Mouse (Mus musculus) adrenal gland, adult 8-10 months (tissue): ENCODE results near the gene Rplp2. TPM values are rescaled to one million over a fixed set of nuclear protein-coding genes. Genes with fewer than 3 reads are reported as not detected.
A peak's percentile ranks its signal among the peaks of the same experiment; 100 is the strongest.
"Not testable (repeated sequence)": the region's sequence is repeated elsewhere in the genome, so short reads cannot be mapped to it uniquely, and the experiment has no call there.

Experiments used
- DNase-seq: peaks from one replicate; pipeline ENCODE4 v3.0.0; 2022
- total RNA-seq, 4 experiments: library from RNA; stranded (reverse); gene quantifications; 2 replicates each; pipeline ENCODE4 v1.2.4; 2022

Gene Rplp2
- total RNA-seq, result 1,000 to 10,000 TPM in 3 of 4 experiments, 100 to 1,000 TPM in 1; 998 to 1,129 (median 1,024) TPM

DNA sequence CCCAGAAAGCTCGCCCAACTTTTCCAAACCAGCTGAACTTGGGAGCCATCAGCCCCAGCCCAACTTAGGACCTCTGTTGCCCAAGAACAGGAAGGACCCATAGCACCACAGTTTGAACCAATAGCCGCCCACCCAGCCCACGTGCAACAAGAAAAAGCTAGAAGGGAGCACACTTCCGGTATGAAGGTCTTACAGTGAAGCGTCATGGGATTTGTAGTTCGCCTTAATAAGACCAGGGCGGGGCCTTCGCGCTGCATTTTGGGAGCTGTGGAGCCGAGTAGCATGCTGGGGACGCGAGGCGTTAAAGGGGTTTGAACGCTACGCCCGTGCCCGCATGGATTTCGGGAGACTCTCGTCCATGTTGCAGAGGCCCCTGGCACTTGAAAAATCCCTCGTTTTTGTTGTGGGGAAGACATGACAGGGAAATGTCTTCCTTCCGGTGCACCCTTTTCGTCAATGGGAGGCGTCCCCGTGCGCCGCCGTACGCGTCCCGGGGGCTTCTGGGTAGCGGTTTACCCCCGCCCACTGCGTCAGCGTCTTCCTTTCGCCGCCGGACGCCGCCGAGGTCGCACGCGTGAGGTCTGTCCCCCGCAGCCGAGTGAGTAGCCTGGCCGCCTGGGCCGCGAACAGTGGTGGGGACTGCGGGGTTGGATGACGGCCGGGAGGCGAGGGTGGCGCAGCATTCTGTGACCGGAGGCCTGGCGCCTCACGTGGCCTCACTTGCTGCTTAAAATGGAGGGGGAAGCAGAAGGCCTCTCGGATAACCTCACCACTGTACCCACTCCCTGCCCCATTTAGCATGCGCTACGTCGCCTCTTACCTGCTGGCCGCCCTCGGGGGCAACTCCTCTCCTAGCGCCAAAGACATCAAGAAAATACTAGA, at the start of gene Rplp2:
TSS of gene Rplp2 (plus strand) at position 261 of the 882 bp plus-strand sequence.
- DNase-seq, result peak; percentile 93

DNA sequence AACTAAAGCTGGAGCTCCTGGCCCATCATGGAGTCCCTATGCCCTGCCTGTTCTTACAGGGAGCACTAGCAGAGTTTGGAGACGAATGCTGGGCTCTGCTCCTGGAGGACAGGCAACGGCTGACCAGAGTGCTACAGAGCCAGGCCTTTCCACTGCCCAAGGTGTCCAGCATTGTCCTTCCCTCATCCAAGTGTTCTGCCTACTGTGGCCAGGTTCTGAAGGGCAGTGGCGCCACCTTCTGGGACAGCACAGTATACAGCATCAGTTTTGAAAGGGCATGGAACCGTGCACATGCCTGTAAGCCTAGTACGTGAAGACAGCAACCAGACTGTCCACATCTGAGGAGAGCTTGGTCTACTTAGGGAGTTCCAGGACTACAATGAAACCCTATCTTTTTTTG, 43.9 kb upstream of the Rplp2 start:
- peak; percentile 65 for DNase-seq

DNA sequence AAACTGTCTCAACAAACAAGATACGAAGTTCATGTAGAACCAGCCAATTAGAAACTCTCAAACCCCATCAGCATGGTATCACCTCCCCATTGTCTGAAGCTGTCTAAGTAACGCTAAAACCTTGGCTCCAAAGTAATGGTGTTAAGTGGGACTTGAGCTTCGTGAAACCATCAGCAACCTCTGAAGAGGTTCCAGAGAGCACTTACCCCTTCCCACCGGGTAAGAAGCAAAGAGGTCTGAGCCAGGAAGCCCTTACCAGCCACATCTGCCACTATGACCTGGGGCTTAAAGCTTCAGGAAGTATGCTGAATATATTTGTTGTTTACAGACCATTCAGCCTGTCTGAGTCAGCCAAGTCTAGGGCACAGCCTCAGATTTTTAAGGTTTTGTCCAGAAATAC, 41.7 kb upstream of the Rplp2 start:
- DNase-seq, result no peak

DNA sequence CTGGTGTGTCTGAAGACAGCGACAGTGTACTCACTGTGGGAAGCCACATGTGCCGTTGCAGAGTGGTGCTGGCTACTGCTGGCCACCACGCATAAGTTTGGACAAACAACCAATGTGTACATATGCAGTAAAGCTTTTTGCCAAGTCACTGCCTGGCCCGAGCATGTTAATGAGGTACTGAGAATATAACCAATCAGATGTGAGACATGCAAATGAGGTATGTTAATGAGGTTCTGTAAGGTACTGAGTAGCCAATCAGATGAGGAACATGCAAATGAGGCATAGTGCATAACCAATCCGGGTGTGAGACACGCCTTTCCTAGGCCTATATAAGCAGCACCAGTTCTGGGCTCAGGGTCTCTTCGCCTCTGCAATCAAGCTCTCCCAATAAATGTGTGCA, 39.5 kb upstream of the Rplp2 start:
- not testable (repeated sequence) for DNase-seq

DNA sequence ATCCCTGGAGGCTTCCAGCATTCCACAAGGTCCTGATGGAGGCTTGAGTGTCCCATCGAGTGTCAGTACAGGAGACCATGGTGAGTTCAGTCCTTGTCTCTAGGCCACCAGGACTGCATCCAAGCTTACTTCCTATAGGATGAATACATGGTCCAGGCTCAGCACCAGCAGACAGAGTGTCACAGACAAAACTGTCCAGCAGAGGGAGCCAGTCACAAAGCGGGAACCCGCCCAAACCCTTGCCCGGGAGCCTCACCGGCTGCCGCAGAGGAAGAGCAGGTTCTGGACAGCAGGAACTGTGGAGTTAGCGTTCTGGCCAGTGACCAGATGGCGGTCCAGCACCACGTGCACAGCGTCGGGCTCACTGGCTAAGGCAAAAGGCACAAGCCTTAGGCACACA, 38.3 kb upstream of the Rplp2 start:
- peak; percentile 76 for DNase-seq

DNA sequence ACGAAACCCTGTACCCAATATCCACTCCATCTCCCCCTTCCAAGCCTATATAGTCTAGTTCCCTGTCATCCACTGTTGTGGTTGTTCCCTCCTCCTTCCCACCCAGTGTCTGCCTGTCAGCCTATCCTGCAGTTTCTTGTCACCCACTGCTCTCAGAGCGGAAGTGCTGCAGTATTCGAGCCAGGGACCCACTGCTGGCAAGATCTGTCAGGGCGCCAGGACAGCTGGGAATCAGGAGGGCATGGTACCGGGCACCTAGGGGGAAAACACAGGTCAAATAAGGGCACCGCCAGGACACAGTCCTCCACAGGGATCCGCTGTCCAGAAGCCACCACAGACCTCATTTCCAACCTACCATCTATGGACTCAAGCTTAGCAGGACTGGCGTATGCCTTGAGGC, 36.5 kb upstream of the Rplp2 start:
- no peak for DNase-seq

DNA sequence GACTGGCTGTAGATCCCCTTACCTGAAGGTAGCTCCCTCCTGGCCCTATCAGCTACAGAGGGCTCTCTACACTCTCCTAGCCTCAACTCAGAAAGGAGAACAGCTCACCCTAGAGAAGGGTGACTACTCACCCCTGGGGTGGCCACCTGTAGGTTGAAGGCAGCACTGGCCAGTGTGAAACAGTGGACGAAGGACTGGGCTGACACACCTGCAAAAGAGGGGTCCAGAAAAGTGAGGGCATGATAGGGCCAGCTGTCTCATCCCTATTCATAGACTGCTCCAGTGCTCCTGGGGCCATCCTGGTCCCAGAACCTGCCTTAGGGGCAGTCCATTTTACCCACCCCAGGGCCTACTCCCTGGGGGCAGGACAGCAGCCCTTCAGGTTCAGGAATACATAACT, 35.5 kb upstream of the Rplp2 start:
- DNase-seq, result no peak

DNA sequence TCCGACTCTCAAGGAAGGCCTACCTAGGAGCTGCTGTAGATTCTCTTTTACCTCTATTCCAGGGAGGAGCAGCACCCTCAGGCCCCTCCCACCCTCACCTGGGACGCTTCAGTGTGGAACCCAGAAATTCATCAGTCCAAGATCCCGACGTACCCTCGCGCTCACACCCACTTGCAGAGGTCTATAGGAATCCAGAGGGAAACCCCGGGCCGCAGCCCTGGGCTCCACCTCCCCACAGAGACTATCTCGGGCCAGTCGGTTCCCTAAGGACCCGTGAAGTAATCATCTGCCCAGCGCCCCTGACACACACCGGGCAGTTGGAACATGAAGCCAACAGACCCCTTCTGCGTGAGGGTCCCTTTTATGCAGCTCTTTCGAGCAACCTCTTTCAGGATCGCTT, 33.8 kb upstream of the Rplp2 start:
- DNase-seq, result no peak

DNA sequence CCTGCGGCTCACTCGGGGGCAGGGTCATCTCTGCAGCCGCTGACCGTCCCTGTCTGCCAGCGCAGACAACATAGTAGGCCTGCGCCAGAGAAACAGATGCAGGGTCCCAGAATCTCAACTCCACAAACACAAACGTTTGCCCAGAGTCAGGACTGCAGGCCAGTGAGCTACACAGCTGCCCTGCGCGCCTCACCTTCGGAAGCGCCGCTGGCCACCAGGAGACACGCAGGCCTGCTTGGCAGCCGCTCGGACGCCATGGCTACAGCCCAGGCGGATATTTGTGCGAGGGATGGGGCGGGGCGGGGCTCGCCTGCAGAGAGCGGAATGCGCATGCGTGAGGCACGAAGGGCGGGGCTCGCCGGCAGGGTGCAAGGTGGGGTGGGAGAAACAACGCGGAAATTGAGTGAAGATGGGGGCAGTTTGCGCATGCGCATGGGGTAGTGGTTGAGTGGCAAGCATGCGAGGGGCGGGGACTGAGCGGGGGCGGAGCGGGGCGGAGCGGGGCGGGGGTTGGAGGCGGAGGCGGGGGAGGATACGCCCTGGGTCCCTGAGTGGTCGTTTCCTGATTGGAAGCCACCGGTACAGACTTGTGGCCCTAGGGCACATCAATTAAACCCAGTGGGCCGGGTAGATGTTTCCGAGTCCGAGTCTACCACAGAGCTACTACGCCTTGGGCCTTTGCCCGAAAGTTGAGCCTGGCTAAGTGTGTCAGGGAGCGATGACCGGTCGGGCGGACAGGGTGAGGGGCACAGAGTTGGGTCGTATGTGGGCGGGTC, 33.2 kb upstream of the Rplp2 start, which contains the start of gene Gatd1:
TSS of gene Gatd1 (minus strand) at position 328 of the 776 bp plus-strand sequence.
- DNase-seq, result peak; percentile 98

DNA sequence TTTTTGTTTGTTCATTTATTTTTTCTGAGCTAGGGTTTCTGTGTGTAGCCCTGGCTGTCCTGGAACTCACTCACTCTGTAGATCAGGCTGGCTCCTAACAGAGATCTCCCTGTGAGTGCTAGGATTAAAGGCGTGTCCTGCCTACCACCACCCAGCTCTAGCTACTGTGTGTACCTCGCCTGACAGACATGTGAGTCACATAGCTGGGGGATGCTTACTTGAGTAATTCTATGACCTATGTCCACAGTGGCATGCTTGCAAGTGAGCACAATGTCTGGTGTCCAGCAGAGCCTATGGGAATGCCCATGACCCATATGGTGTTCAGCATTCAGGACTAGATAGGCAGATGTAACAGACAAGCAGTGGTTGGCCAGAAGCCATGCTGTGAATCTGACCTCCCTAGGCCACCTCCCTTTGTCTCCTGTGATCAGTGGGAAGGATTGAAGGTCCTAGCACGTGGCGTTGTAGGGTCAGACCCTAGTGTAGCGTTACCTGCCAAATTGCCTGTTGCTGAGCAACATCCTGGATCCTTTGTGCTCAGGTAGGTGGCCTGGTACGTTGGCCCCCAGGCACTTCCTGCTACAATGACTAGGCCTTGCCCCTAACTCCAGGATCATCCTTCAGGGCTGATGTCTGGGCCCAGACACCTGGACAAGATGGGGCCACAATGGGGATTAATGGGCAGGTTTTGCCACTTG, 30.9 kb upstream of the Rplp2 start:
- DNase-seq, result no peak

DNA sequence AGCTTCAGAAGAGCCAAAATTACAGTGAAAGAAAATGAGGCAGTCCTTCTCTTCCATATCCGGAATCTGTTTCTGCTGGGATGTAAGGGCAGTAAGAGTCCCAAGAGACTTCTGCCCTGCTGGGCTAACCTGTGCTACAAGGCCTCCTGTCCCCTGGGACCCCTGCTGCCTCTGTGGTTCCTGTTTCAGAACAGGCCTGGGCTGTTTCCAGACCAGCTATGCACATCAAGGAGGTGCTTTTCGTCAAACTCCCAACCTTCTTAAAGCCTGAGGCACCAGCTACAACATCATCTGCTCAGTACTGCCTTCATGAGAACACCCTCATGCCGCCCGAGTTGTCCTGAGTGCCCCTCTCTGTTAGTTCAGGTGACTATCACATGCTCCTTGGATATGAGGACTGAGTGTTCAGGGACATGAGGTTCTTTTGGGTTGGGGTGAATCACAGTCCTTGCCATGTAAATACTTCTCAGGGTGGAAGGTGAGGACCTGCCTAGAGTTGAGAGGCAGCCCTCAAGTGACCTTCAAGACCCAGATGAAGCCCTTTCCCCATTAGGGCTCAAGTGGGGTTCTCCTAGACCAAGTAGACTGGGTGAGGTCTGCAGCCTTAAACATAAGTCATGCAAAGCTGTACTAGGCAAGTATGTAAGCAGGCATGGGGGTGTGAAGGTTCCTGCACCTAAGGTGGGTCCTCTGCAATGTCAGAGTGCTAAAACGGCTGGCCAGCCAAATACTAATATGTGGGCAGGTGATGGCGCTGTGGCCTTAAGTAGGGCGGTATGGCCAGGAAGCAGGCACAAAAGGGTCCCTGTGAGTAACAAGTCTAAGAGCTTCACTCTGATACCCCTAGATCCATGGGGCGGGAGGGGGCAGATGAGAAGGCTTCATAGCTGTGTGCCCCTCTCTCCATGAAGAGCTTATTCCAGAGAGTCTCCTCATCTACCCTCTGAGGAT, 29.2 kb upstream of the Rplp2 start:
- no peak for DNase-seq

DNA sequence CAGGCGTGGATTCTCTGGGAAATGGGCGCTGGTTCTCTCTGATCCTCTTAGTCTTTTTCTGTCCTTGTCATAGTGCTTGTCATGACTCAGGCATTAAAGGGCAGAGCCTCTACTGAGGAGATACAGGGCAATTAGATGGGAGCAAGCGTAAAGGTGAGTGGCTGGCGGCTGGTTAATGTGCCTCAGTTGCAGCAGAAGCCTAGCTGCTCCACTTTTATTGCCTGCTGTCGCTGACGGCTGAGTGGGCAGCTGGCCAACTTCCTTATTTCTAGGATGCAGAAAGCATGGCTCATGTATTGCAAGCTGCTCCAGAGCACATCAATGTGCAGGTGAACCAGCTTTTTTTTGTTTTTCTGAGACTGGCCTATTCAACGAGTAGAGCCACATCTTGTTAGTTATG, 28.2 kb upstream of the Rplp2 start:
- no peak for DNase-seq

DNA sequence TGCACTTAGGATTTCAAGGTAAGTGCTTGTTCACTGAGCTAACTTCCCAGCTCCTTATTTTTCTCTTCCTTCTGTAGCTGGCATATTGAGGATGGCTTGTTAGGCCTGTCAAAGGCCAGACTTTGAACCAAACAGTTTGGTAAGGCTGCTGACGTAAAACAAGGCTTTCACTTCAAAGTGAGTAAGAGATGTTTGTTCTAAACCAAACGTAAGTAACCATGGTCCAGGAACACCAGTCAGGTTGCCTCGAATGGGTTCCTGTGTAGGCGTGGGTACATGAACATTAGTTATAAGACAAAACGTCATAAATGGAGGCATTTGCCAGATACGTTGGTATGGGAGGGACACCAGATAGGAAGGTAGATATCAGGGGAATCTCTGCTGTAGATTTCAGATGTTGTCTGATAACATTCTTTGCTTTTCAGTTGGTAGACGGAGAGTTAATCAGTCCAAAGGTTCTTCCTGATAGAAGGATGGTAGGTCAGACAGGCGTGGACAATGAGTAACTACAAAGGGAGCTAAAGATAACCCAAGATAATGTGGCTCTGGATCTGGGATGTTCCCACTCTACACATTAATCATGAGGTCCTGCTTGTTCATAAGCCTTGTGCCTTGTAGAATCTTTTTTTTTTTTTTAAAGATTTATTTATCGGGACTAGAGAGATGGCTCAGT, 27.0 kb upstream of the Rplp2 start:
- no peak for DNase-seq

DNA sequence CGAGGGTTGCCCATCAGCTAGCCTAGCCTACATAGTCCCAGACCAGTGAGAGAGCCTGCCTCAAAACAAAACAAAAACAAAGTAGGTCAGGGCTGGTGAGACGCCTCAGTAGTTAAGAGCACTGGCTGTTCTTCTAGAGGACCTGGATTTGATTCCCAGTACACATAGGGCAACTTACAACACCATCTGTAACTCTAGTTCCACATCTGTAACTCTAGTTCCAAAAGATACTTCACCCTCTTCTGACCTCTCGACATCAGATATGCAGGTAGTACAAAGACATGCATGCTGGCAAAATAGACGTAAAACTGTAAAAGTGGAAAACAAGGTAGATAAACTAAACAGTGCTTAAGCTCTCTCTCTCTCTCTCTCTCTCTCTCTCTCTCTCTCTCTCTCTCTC, 23.4 kb upstream of the Rplp2 start:
- DNase-seq, result no peak

DNA sequence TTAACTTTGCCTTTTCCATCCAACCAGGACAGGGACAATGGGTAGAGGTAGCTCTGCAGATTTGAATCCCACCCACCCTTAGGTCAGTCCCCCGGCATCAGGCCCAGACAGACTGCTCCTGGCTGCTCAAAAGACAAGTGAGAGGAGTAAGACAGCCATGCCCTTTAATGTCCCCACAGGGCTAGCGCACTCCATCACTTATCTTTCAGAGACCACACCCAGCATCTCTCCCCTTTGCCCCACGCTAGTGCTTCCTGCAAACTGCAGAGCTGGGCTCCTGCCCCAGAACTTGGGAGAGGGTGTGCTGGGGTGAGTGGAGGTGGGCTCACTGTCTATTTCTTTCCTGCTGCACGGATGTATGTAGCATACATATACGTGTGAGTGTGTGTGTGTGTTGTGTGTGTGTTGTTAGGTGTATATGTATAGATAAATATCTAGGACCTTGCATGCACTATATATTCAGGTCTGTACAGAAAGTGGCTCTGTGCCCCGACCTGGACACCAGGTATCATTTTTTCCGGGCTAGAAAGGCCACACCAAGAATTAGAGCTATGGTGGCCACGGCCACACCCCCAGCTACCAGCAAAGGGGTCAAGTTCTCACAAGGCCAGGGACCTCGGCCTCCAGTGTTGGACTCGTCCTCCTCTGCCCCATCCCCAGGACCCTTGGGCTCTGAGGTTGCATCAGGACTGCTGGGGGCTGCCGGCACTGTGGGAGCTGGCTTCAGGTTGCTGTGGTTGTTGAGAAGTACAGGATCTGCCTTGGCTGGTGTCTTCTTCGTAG, 20.0 kb upstream of the Rplp2 start:
- no peak for DNase-seq

DNA sequence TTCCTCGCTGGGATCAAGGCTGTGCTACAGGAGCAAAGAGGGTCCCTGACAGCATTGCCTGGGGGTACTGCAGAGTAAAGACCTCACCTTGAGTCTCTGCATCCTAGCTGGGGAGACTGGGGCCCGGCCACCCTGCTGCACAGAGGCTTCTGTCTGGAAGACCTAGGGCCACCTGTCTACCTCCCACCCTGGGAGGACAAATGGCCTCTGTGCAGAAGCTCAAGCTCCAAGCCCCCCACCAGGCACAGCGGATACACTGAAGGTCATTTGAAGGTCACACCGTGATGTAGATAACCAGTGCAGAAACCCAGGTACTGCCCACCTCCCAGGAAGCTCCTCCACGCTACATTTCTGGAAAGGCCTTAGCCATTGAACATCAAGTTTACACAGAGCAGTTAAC, 18.5 kb upstream of the Rplp2 start:
- no peak for DNase-seq

DNA sequence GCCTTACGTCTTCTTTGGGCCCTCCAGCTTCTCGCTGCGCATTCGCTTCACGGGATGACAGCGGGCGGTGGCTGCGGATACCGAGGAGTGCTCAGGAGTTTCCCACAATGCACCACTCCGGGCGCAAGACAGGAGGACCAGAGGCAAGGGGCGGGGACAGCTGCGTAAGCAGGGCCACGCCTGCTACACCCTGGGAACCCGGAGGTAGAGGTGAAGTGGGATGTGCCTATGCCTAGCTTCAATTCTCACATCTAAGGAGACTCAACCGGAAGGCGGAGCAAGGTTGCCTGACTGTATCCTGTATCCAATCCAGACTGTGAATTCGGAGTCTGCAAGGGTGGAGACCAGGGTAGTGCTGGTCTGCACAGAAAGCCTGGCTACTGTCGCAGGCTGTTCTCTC, 17.9 kb upstream of the Rplp2 start, which contains the start of gene Cend1:
TSS of gene Cend1 (minus strand) at position 182 of the 400 bp plus-strand sequence.
- no peak for DNase-seq

DNA sequence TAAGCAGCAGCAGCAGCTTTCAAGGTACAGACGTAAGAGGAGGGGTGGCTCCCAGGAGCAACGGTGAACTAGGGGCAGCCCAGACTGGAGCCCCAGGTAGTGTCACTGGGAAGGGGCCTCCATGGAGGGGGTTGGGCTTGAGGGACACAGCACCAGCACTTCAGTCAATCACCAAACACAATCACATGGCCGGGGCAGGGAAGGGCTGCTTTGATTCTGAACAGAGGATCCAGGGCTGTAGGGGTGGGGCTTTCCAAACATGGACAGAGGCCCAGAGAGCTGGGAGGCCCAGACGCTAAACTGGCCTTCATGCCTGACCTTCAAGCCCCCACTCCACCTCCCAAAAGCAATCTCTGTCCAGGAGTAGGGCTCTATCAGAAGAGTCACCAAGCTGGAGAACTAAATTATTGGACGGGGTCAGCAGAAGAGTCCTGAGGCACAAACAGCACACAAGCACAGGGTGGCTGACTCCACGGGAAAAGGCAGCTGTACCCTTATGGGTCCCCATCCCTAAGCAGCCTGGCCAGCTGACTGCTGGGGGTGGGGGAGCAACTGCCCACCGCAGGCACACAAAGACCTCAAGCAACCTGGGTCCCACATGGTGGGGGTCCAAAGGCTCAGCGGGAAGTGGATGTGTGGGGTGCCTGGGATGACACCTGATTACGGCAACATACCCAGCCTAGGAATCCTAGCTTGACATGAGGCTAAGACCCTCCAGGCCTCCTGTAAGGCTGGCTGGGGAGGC, 17.2 kb upstream of the Rplp2 start:
- no peak for DNase-seq

DNA sequence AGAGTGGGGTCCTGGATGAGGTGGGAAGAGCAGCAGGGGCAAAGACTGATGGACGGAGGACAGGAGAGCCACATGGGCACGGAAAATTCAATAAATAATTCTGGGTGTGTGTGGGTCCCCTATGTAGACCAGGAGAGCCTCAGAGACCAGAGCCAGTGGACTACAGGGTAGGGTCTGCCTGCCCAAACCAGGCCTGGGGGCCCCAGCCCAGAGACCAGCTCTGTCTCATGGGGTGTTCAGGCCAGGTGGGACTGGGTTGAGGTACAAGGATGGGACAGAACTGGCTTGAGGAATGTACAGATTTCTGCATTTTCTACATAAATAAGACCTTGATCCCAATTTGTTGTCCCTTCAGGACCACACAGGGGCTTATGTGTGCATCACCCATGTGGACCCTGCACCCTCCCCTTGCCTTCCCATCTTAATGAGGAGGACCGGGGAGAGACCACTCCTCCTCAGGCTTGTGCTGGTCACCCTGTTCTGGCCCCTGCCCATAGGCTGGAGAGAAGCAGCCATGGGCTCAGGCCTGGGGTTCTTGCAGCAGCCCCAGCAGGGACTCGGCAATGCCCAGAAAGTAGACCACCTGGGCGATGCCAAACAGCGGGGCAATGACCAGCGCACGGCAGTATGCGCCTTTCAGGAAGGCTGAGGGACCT, 16.5 kb upstream of the Rplp2 start:
- no peak for DNase-seq
